Mouse (Mus musculus) liver, postnatal 0 days (tissue): ENCODE results near the gene Ptpn14.

Experiments used
- CTCF ChIP-seq: sonication (generic); IDR thresholded peaks from 2 replicates; pipeline ENCODE4 v1.5.1; 2016; ENCODE audit warnings: antibody characterized with exemption, low read depth
- EP300 ChIP-seq: IDR thresholded peaks from 2 replicates; pipeline ENCODE4 v1.6.1; 2016; ENCODE audit warnings: antibody characterized with exemption, low read depth, mild to moderate bottlenecking

GRCm38 (mm10) chr1:189801303-189801702 is 73.2 kb downstream of the Ptpn14 start:
- no peak for TF ChIP-seq CTCF
- no peak for TF ChIP-seq EP300
